Mouse (Mus musculus) testis, adult 2 months (tissue): ENCODE measurements around the gene Cadps2. TPM values are rescaled to one million over a fixed set of nuclear protein-coding genes. Genes with fewer than 3 reads are reported as not detected.

Experiments
- H3K27ac ChIP-seq: fragments of 200-500 bp; 2 replicates; pipeline ENCODE4 v1.5.1; 2012; ENCODE audit warnings: low read depth, low read length; ENCODE audit not compliant: control insufficient read depth, insufficient read depth
- H3K27me3 ChIP-seq: fragments of 200-500 bp; 2 replicates; pipeline ENCODE4 v1.6.1; 2012; ENCODE audit warnings: mild to moderate bottlenecking, low read length, moderate library complexity; ENCODE audit not compliant: control insufficient read depth, insufficient read depth
- H3K36me3 ChIP-seq: fragments of 200-500 bp; 2 replicates; pipeline ENCODE4 v1.6.1; 2012; ENCODE audit warnings: mild to moderate bottlenecking, low read length; ENCODE audit not compliant: control insufficient read depth, insufficient read depth
- H3K4me1 ChIP-seq: fragments of 200-500 bp; 2 replicates; pipeline ENCODE4 v1.6.1; 2012; ENCODE audit warnings: low read length; ENCODE audit not compliant: control insufficient read depth, insufficient read depth
- H3K4me3 ChIP-seq: fragments of 200-500 bp; 2 replicates; pipeline ENCODE4 v1.5.1; 2012; ENCODE audit warnings: low read depth, mild to moderate bottlenecking, low read length, moderate library complexity, mixed read lengths; ENCODE audit not compliant: control insufficient read depth
- CTCF ChIP-seq: fragments of 200-500 bp; IDR thresholded peaks from 2 replicates; pipeline ENCODE4 v1.5.1; 2012; ENCODE audit warnings: low read depth, mild to moderate bottlenecking, inconsistent platforms, low read length, moderate library complexity; ENCODE audit not compliant: control insufficient read depth, insufficient read depth, insufficient replicate concordance
- POLR2A ChIP-seq: fragments of 200-500 bp; IDR thresholded peaks from 2 replicates; pipeline ENCODE4 v1.6.1; 2012; ENCODE audit warnings: low read depth, mild to moderate bottlenecking, inconsistent platforms, low read length, moderate library complexity; ENCODE audit not compliant: control insufficient read depth
- polyA plus RNA-seq: library from polyadenylated mRNA; depleted of rRNA; stranded (reverse); fragments of >200 nt; gene quantifications from 2 replicates; pipeline ENCODE4 v1.2.3, GENCODE M21; 2012

Gene Cadps2
- polyA plus RNA-seq, 1 experiment, result 0.77 TPM

GRCm38 (mm10) chr6:23272979-23273378 is 566.2 kb downstream of the Cadps2 start:
- Histone ChIP-seq H3K36me3 (no peaks in the 10 kb centered on the region), H3K27me3 (no peaks in the 10 kb centered on the region), H3K27ac (no peak overlapping the region), H3K4me3 (no peak overlapping the region), H3K4me1 (no peaks in the 10 kb centered on the region)
- no peak for TF ChIP-seq CTCF
- TF ChIP-seq POLR2A, result no peak

GRCm38 (mm10) chr6:23272542-23272941 is 566.7 kb downstream of the Cadps2 start:
- Histone ChIP-seq H3K36me3 (no peaks in the 10 kb centered on the region), H3K4me3 (no peak overlapping the region), H3K27me3 (no peaks in the 10 kb centered on the region), H3K4me1 (no peaks in the 10 kb centered on the region), H3K27ac (no peak overlapping the region)
- TF ChIP-seq POLR2A, result no peak
- no peak for TF ChIP-seq CTCF

GRCm38 (mm10) chr6:23260738-23261050 is 578.5 kb downstream of the Cadps2 start:
- H3K4me1 ChIP-seq, result peaks cover 7% of the 10 kb centered on the region
- H3K36me3 ChIP-seq, result no peaks in the 10 kb centered on the region
- H3K27ac ChIP-seq, result no peak overlapping the region
- 0 out of 2 replicates have a peak, but pooled peaks cover 2% of the 10 kb centered on the region for H3K27me3 ChIP-seq
- no peak overlapping the region for H3K4me3 ChIP-seq
- no peak for TF ChIP-seq CTCF
- TF ChIP-seq POLR2A, result no peak

- peaks cover 7% of the 10 kb centered on the region for H3K4me1 ChIP-seq
- H3K27ac ChIP-seq, result no peak overlapping the region
- no peaks in the 10 kb centered on the region for H3K36me3 ChIP-seq
- no peak overlapping the region for H3K4me3 ChIP-seq
- TF ChIP-seq POLR2A (no peak), CTCF (no peak)
- H3K27me3 ChIP-seq, result 0 out of 2 replicates have a peak, but pooled peaks cover 2% of the 10 kb centered on the region
Measured at GRCm38 (mm10) chr6:23260016-23260737, 579.0 kb downstream of the Cadps2 start.

- H3K27ac ChIP-seq, result no peak overlapping the region
- no peak overlapping the region for H3K4me3 ChIP-seq
- H3K4me1 ChIP-seq, result peaks cover 14% of the 10 kb centered on the region
- peaks cover 4% of the 10 kb centered on the region; the same call in 1 of the 2 replicates for H3K27me3 ChIP-seq
- H3K36me3 ChIP-seq, result no peaks in the 10 kb centered on the region
- TF ChIP-seq POLR2A, result no peak
- no peak for TF ChIP-seq CTCF
Measured at GRCm38 (mm10) chr6:23257981-23258380, 581.2 kb downstream of the Cadps2 start.

- TF ChIP-seq POLR2A (no peak), CTCF (no peak)
- H3K4me1 ChIP-seq, result peaks cover 8% of the 10 kb centered on the region; the same call in 1 of the 2 replicates
- H3K27ac ChIP-seq, result no peak overlapping the region
- H3K4me3 ChIP-seq, result no peak overlapping the region
- no peaks in the 10 kb centered on the region for H3K36me3 ChIP-seq
- H3K27me3 ChIP-seq, result peaks cover 4% of the 10 kb centered on the region
Measured at GRCm38 (mm10) chr6:23255161-23255560, 584.1 kb downstream of the Cadps2 start.

GRCm38 (mm10) chr6:23254644-23255043 is 584.6 kb downstream of the Cadps2 start:
- no peak overlapping the region for H3K27ac ChIP-seq
- peaks cover 12% of the 10 kb centered on the region; the same call in 1 of the 2 replicates for H3K4me1 ChIP-seq
- TF ChIP-seq CTCF (no peak), POLR2A (no peak)
- H3K36me3 ChIP-seq, result no peaks in the 10 kb centered on the region
- H3K27me3 ChIP-seq, result peaks cover 10% of the 10 kb centered on the region
- no peak overlapping the region for H3K4me3 ChIP-seq
